Comparison of ENCODE assay signal across 17 mouse cellular contexts in genomic region chr11:4335810-4336692, GRCm38 (mm10).
DNase-seq lines count a peak whose midpoint lies in the region; ATAC-seq and TF ChIP-seq lines count a peak whose summit lies in the region.
"Had no signal": no experiment of that assay in that cellular context is flagged by ENCODE, and none has a peak within 500 bp of the region (broad histone marks: within the 10 kb centered on the region; RNA-seq: fewer than 3 reads in every experiment).

No protein-coding gene starts in this region.

- H3K27me3 ChIP-seq in forebrain, embryonic 10.5 days (ENCODE audit: poor library complexity, severe bottlenecking) = no peaks in the 10 kb centered on the region
- no peaks in the 10 kb centered on the region for H3K27me3 ChIP-seq in forebrain, embryonic 16.5 days (replicated peaks; ENCODE audit: control insufficient read depth, insufficient read depth, low read length)
- no peaks in the 10 kb centered on the region for H3K27me3 ChIP-seq in C2C12 (ENCODE audit: control insufficient read depth, insufficient read depth, insufficient read length)

- no peaks in the 10 kb centered on the region for H3K79me3 ChIP-seq in C2C12 (ENCODE audit: low read depth)

- no peak overlapping the region for H3K4me2 ChIP-seq in forebrain, embryonic 16.5 days (ENCODE audit: low read length)

- H3K9me3 ChIP-seq in forebrain, embryonic 10.5 days = no peaks in the 10 kb centered on the region
- no peaks in the 10 kb centered on the region for H3K9me3 ChIP-seq in forebrain, embryonic 16.5 days (ENCODE audit: control insufficient read depth, low read length)

- TF ChIP-seq CTCF in C2C12 (IDR thresholded peaks at IDR 0.05; ENCODE audit: control insufficient read depth, insufficient read depth, insufficient read length) = no peak
- TF ChIP-seq CTCF in brain, embryonic 14.5 days (IDR thresholded peaks at IDR 0.05; ENCODE audit: borderline replicate concordance, extremely low read depth, insufficient read depth, insufficient read length) = no peak

- no peak overlapping the region for H3K27ac ChIP-seq in forebrain, embryonic 10.5 days
- no peak overlapping the region for H3K27ac ChIP-seq in forebrain, embryonic 16.5 days (ENCODE audit: low read length)
- H3K27ac ChIP-seq: left cerebral cortex, adult 2 months; liver, embryonic 14.5 days had no signal

- H3K79me2 ChIP-seq in C2C12 (ENCODE audit: control insufficient read depth, insufficient read depth) = no peaks in the 10 kb centered on the region

- TF ChIP-seq POLR2A in brain, embryonic 14.5 days (IDR thresholded peaks at IDR 0.05; ENCODE audit: borderline replicate concordance, extremely low read depth, insufficient read depth, insufficient read length, poor library complexity, severe bottlenecking) = no peak

- ATAC-seq in forebrain, embryonic 16.5 days = no peak
- peak; percentile 74; the same call in 1 of the 2 replicates for ATAC-seq in megakaryocyte-erythroid progenitor cell, adult 5-6 weeks (replicated peaks; ENCODE audit: low FRiP score, low TSS enrichment, poor library complexity, severe bottlenecking)
- ATAC-seq: hindbrain, embryonic 16.5 days had no signal

- H3K36me3 ChIP-seq in forebrain, embryonic 10.5 days (replicated peaks) = no peaks in the 10 kb centered on the region
- H3K36me3 ChIP-seq in forebrain, embryonic 16.5 days (ENCODE audit: control insufficient read depth, insufficient read depth) = no peaks in the 10 kb centered on the region
- no peaks in the 10 kb centered on the region for H3K36me3 ChIP-seq in C2C12 (ENCODE audit: control insufficient read depth, insufficient read depth)

- H3K9ac ChIP-seq in forebrain, embryonic 16.5 days (replicated peaks; ENCODE audit: low read depth, low read length) = no peak overlapping the region
- H3K9ac ChIP-seq: liver, embryonic 14.5 days had no signal

- WGBS in forebrain, embryonic 10.5 days = 82% methylated on average over 10 of the region's 10 CpGs
- 56% methylated on average over 10 of the region's 10 CpGs for WGBS in forebrain, embryonic 16.5 days

- peaks cover 3% of the 10 kb centered on the region; the same call in 1 of the 2 replicates for H3K4me1 ChIP-seq in forebrain, embryonic 10.5 days
- 0 out of 2 replicates have a peak, but pooled peaks cover 2% of the 10 kb centered on the region for H3K4me1 ChIP-seq in forebrain, embryonic 16.5 days (replicated peaks; ENCODE audit: control insufficient read depth, insufficient read depth, low read length)

- peak; percentile 4 for DNase-seq in forebrain, embryonic 10.5 days (ENCODE audit: extremely low spot score, low spot score)
- peak; percentile 17 for DNase-seq in brain, embryonic 14.5 days (ENCODE audit: low read depth)
- DNase-seq in adrenal gland, postnatal 25 days = no peak
- no peak for DNase-seq in gastrocnemius, postnatal 25 days
- no peak for DNase-seq in adrenal gland, adult 18-20 months (ENCODE audit: low spot score in 2 of 2)
- DNase-seq: cerebellum, adult 11 months; cerebellum, postnatal 36 days; heart, postnatal 10 days; kidney, adult 2 months; lung, postnatal 14 days; thymus, postnatal 4 days had no signal

- no peak overlapping the region for H3K4me3 ChIP-seq in forebrain, embryonic 10.5 days
- H3K4me3 ChIP-seq in forebrain, embryonic 16.5 days (replicated peaks; ENCODE audit: low read length) = no peak overlapping the region
- no peak overlapping the region for H3K4me3 ChIP-seq in C2C12 (ENCODE audit: insufficient read depth, poor library complexity, severe bottlenecking)
- H3K4me3 ChIP-seq: left cerebral cortex, adult 2 months had no signal

- H3ac ChIP-seq in C2C12 (ENCODE audit: control insufficient read depth, insufficient read length, low read depth) = no peak overlapping the region

TF ChIP-seq in C2C12, 6 proteins besides CTCF, POLR2A, EP300 and RAD21:
- no peak for TF ChIP-seq FOSL1 (IDR thresholded peaks at IDR 0.05; ENCODE audit: insufficient read depth, low read length, poor library complexity, severe bottlenecking)
- TF ChIP-seq MYOD1 (IDR thresholded peaks at IDR 0.05; ENCODE audit: control insufficient read depth, insufficient read length, low read depth) = peak; percentile 68

Comparison
In these comparisons a context has a peak if more than half of its experiments do, and no peak if none do; other contexts are left out.
1. DNase-seq: peak in forebrain, embryonic 10.5 days (single experiment) and brain, embryonic 14.5 days (single experiment); none in adrenal gland, postnatal 25 days (single experiment), gastrocnemius, postnatal 25 days (single experiment) and adrenal gland, adult 18-20 months (0 of 2).